Mouse (Mus musculus) CD4-positive naive resting alpha-beta T cell, adult 57 days (primary cell): ENCODE results near the gene Olfr646. TPM values are rescaled to one million over a fixed set of nuclear protein-coding genes. Genes with fewer than 3 reads are reported as not detected.

Source experiments
- total RNA-seq: library from RNA; stranded (reverse); gene quantifications from one replicate; pipeline ENCODE4 v1.2.4, GENCODE M21; 2023

Gene Olfr646
- total RNA-seq = not detected

DNA sequence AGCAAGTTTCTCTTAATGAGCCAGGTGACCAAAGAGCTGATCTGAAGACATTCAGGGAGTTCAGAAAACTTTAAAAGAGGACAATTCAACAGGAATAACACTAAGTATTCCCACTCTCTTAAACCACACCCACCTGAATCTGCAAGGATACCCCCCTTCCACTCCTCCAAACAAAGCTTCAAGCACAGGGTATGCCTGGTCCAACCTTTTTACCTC lies at the start of gene Olfr646:
Gene Olfr646 (plus strand): TSS at position 117 of the 216 bp plus-strand sequence.

DNA sequence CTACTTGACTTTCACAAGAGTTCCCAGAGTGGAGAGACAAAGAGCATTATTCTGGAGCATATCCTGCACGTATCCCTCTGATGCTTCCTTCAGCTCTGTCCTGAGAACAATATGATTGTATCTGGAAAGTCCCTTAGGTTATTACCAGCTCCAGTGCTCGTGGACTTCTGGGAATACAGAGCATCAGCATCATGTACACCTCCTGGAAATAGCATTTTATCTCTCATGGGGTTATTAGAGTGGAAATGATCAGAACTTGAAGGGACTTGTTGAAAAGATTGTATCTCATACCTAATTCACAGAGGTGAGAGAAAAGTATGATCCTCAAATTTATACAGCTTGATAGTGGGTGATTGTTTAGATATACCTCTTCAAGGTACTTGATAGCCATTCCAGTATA lies 43.3 kb upstream of the Olfr646 start, which contains the start of gene 4930516K23Rik:
Gene 4930516K23Rik (minus strand): TSS at position 101 of the 400 bp plus-strand sequence.

DNA sequence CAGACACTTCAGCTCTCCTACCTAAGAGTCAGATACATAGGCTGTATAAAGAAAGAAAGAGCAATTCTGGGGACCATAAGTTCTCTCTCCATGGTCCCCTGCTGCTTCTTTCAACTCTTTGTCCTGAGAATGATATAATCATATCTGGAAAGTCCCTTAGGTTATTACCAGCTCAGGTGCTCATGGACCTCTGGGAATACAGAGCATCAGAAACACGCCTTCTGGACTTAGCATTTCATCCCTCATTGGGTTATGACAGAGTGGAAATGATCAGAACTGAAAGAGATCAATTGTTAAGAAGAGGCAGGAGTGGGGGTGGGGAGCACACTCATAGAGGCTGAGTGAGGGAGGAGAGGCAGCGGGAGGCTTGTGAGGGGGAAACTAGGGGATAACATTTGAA lies 32.9 kb upstream of the Olfr646 start, which contains the start of gene Olfr644:
Gene Olfr644 (minus strand): TSS at position 101 of the 400 bp plus-strand sequence.

DNA sequence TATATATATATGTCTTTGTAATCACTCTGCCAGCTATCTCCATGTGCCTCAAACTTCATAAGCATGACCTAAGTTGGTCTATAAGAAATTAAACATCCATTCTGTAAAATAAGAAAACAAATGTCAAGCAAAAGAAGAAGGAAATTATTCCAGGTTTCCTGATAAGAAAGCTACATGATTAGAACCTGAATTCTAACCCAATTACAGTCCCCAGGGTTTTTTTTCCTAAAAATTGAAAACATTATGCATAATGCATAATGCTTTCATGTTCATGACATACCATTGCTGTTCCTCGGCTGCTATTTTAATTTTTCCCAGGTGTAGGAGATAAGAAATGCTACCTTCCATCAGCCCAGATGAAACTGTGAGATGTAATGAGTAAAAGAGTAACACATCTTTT lies 19.3 kb upstream of the Olfr646 start, which contains the start of gene Olfr645:
Gene Olfr645 (minus strand): TSS at position 101 of the 400 bp plus-strand sequence.

GRCm38 (mm10) chr7:104129726-104130125 lies 25.1 kb downstream of the Olfr646 start, which contains the start of gene Ubqln5:
Gene Ubqln5 (minus strand): TSS chr7:104129826.

DNA sequence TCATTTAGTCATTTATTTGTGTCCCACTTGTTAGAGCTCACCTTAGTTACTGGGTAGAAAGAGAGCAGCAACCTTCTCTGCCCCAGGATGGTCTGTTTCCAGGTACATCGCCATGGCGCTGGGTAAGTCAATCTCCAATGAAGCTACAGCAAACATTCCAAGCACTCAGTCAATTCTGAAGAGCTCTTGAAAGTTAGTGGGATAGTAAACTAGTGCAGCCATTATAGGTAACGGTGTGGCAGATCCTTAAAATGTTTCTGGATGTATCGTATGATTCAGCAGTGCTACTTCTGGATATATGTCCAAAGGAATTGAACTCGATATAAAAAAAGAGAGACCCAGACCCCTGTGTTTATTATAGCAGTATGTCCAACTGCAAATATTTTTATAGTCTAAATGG lies 32.6 kb downstream of the Olfr646 start, which contains the start of gene Olfr643:
Gene Olfr643 (minus strand): TSS at position 101 of the 400 bp plus-strand sequence.

DNA sequence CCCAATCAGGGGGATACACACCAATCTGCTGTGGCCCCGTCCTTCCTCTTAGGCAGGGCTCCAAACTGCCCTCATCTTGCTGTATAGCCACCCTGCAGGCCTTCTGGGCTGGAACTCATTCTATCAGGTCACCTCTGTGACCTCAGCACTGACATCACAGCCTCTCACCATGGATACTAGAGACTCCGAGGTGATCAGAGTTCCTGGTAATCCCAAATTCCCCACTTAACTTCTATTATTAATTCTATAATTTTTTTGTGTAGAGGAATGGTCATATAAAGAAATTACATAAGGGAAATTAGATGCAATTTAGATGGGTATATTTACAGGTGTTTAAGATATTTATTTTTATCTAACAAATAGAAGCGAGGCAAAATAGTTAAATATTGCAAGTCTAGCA lies 38.5 kb downstream of the Olfr646 start, which contains the start of gene Ubqln3:
Gene Ubqln3 (minus strand): TSS at position 101 of the 400 bp plus-strand sequence.

GRCm38 (mm10) chr7:104150456-104150855 lies 45.8 kb downstream of the Olfr646 start, which contains the start of gene Ubqlnl:
Gene Ubqlnl (minus strand): TSS chr7:104150556.

Other genes starting within 250 kb of the Olfr646 start
- gene Olfr66, start 218.6 kb upstream of the Olfr646 start, total RNA-seq = not detected
- gene Olfr64, start 210.4 kb upstream of the Olfr646 start, total RNA-seq = not detected
- not detected for gene Olfr65, start 201.4 kb upstream of the Olfr646 start, total RNA-seq
- not detected for gene Olfr631, start 176.0 kb upstream of the Olfr646 start, total RNA-seq
- gene Olfr632, start 170.5 kb upstream of the Olfr646 start, total RNA-seq = not detected
- gene Olfr633, start 160.4 kb upstream of the Olfr646 start, total RNA-seq = not detected
- not detected for gene Olfr635, start 133.7 kb upstream of the Olfr646 start, total RNA-seq
- not detected for gene Olfr638, start 106.1 kb upstream of the Olfr646 start, total RNA-seq
- 0.21 TPM for gene Olfr639, start 87.6 kb upstream of the Olfr646 start, total RNA-seq
- gene Olfr640, start 79.3 kb upstream of the Olfr646 start, total RNA-seq = not detected
- gene Olfr641, start 69.4 kb upstream of the Olfr646 start, total RNA-seq = not detected
- not detected for gene Olfr642, start 52.2 kb upstream of the Olfr646 start, total RNA-seq
- not detected for gene 4930516K23Rik, start 43.4 kb upstream of the Olfr646 start, total RNA-seq
- gene Olfr644, start 33.0 kb upstream of the Olfr646 start, total RNA-seq = not detected
- gene Olfr645, start 19.4 kb upstream of the Olfr646 start, total RNA-seq = not detected
- gene Ubqln5, start 25.0 kb downstream of the Olfr646 start, total RNA-seq = not detected
- not detected for gene Olfr643, start 32.5 kb downstream of the Olfr646 start, total RNA-seq
- not detected for gene Ubqln3, start 38.4 kb downstream of the Olfr646 start, total RNA-seq
- not detected for gene Ubqlnl, start 45.7 kb downstream of the Olfr646 start, total RNA-seq
- not detected for gene Olfm5, start 60.0 kb downstream of the Olfr646 start, total RNA-seq
- gene Olfr648, start 78.5 kb downstream of the Olfr646 start, total RNA-seq = not detected
- not detected for gene Olfr649, start 91.1 kb downstream of the Olfr646 start, total RNA-seq
- not detected for gene Trim6, start 113.9 kb downstream of the Olfr646 start, total RNA-seq
- gene Trim34a, start 139.6 kb downstream of the Olfr646 start, total RNA-seq = 25.1 TPM
- 22.3 TPM for gene Trim5, start 183.2 kb downstream of the Olfr646 start, total RNA-seq
- 99.6 TPM for gene Trim12a, start 210.6 kb downstream of the Olfr646 start, total RNA-seq
- gene Trim34b, start 224.6 kb downstream of the Olfr646 start, total RNA-seq = 0.68 TPM
- 37.2 TPM for gene Trim12c, start 248.5 kb downstream of the Olfr646 start, total RNA-seq